Mouse (Mus musculus) liver, embryonic 14 days (tissue): Measurements from ENCODE around the gene Adamts1. TPM values are rescaled to one million over a fixed set of nuclear protein-coding genes. Genes with fewer than 3 reads are reported as not detected.

Source experiments
- polyA plus RNA-seq: library from polyadenylated mRNA; depleted of rRNA; stranded (reverse); fragments of >200 nt; gene quantifications from 2 replicates; pipeline ENCODE4 v1.2.3, GENCODE M21; 2012; rRNA removed

The Adamts1 gene
- 3.9 and 4.6 TPM in 2 replicates for polyA plus RNA-seq

GRCm38 (mm10) chr16:85802954-85803353, at the start of gene Adamts1:
TSS of gene Adamts1 (minus strand) at chr16:85803113.

Other genes starting within 250 kb of the Adamts1 start
- gene Cyyr1, start 249.7 kb downstream of the Adamts1 start, polyA plus RNA-seq, result 0.36 and 0.37 TPM in 2 replicates
- 0.16 and 0.20 TPM in 2 replicates for gene Adamts5, start 98.7 kb upstream of the Adamts1 start, polyA plus RNA-seq